Mouse (Mus musculus): ENCODE results near the gene Shc4.

Shc4 gene

GRCm38 (mm10) chr2:125724086-125724430 is at the start of gene Shc4:
Gene Shc4, minus strand, starts transcription at chr2:125724148.
- DNase-seq (ENCODE audit: low spot score), result no peak

- no peak for DNase-seq (ENCODE audit: low spot score)
These were observed 41.1 kb upstream of the Shc4 start for GRCm38 (mm10) chr2:125765029-125765428.

- DNase-seq (ENCODE audit: low spot score), result no peak
These were observed 40.6 kb upstream of the Shc4 start for GRCm38 (mm10) chr2:125764531-125764930.

GRCm38 (mm10) chr2:125749330-125749729 is 25.4 kb upstream of the Shc4 start:
- DNase-seq (ENCODE audit: low spot score), result no peak

GRCm38 (mm10) chr2:125739338-125739737 is 15.4 kb upstream of the Shc4 start:
- DNase-seq (ENCODE audit: low spot score), result no peak

- DNase-seq (ENCODE audit: low spot score), result no peak
These were observed 14.8 kb upstream of the Shc4 start for GRCm38 (mm10) chr2:125738718-125739117.

- no peak for DNase-seq (ENCODE audit: low spot score)
These were observed 12.0 kb upstream of the Shc4 start for GRCm38 (mm10) chr2:125736025-125736343.

GRCm38 (mm10) chr2:125735333-125736024 is 11.5 kb upstream of the Shc4 start:
- DNase-seq (ENCODE audit: low spot score), result no peak

GRCm38 (mm10) chr2:125734741-125735140 is 10.8 kb upstream of the Shc4 start:
- DNase-seq (ENCODE audit: low spot score), result no peak

GRCm38 (mm10) chr2:125731763-125732560 is 8.0 kb upstream of the Shc4 start:
- DNase-seq (ENCODE audit: low spot score), result peak; percentile 94

- no peak for DNase-seq (ENCODE audit: low spot score)
These were observed 682 bp upstream of the Shc4 start for GRCm38 (mm10) chr2:125724546-125725114.

- DNase-seq (ENCODE audit: low spot score), result peak; percentile 38
These were observed 401 bp downstream of the Shc4 start for GRCm38 (mm10) chr2:125723408-125724085.

GRCm38 (mm10) chr2:125723086-125723407 is 901 bp downstream of the Shc4 start:
- DNase-seq (ENCODE audit: low spot score), result no peak

GRCm38 (mm10) chr2:125716599-125716998 is 7.3 kb downstream of the Shc4 start:
- DNase-seq (ENCODE audit: low spot score), result no peak

GRCm38 (mm10) chr2:125706510-125706921 is 17.4 kb downstream of the Shc4 start:
- no peak for DNase-seq (ENCODE audit: low spot score)

- no peak for DNase-seq (ENCODE audit: low spot score)
These were observed 18.9 kb downstream of the Shc4 start for GRCm38 (mm10) chr2:125704907-125705631.

- no peak for DNase-seq (ENCODE audit: low spot score)
These were observed 21.1 kb downstream of the Shc4 start for GRCm38 (mm10) chr2:125702851-125703250.

- no peak for DNase-seq (ENCODE audit: low spot score)
These were observed 22.3 kb downstream of the Shc4 start for GRCm38 (mm10) chr2:125701606-125702005.

GRCm38 (mm10) chr2:125696219-125696618 is 27.7 kb downstream of the Shc4 start:
- no peak for DNase-seq (ENCODE audit: low spot score)

- no peak for DNase-seq (ENCODE audit: low spot score)
These were observed 29.1 kb downstream of the Shc4 start for GRCm38 (mm10) chr2:125694798-125695197.

GRCm38 (mm10) chr2:125692010-125692409 is 31.9 kb downstream of the Shc4 start:
- no peak for DNase-seq (ENCODE audit: low spot score)

GRCm38 (mm10) chr2:125685441-125686150 is 38.4 kb downstream of the Shc4 start:
- no peak for DNase-seq (ENCODE audit: low spot score)
